Mouse (Mus musculus) MEL-GATA-1-ER (cell line): ENCODE measurements around the gene Utp15.

ENCODE experiments used
- DNase-seq: peaks from one replicate; pipeline ENCODE4 v3.0.0-alpha.2; 2012; ENCODE audit warnings: low read depth; ENCODE audit errors: extremely low read depth

Gene Utp15

DNA sequence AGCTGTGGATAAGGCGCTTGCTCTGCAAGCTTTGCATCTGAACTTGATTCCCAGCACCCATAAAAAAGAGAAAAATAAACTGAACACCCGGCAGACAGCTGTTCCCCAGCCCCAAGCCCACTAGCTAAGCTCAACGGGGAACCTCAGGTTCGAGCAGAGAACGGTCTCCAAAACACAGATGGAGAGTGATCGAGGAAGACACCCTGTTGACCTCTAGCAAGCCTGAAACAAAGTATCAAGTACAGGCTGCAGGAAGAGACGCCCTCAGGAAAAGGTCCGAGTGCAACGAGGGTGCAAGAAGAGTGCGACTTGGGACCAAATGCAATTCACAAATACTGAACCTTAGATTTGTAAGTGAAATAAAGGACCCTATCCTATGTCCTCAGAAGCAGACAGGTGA, 13.2 kb downstream of the Utp15 start:
- DNase-seq: no peak

GRCm38 (mm10) chr13:98245386-98245785, 17.5 kb downstream of the Utp15 start:
- no peak for DNase-seq

- no peak for DNase-seq
Measured at GRCm38 (mm10) chr13:98244571-98245350, 18.1 kb downstream of the Utp15 start.

DNA sequence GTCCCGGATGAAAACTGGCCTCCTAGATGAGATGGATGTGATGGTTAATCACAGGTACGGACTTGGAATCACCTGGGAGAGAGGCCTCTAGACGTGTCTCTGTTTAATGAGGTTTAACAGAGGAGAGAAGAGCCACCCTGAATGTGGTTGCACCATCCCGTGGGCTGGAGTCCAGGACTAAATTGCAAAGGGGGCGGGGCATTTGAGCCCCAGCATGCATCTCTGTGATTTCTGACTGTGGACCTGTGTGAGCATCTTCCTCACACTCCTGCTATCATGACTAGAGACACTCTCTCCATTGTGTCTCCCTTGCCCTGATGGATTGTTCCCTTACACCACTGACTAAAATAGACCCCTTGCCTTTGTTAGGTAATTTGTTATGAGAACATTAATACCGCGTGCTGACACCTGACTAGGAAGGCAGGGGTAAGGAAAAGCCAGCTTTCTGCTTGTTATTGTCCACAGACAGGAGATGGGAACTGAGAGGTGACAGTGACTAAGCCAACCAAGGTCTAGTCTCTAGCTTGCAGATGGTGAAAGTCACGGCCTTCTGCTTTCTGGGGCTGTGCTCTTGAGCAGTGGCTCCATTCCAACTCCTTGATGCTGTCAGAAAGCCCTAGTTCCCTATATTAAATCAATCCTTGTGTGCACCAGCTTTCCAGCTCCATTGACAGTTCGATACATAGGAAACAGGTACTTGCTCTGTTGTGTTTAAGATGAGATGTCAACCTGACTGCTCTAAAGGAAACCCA, 21.1 kb downstream of the Utp15 start:
- no peak for DNase-seq

DNA sequence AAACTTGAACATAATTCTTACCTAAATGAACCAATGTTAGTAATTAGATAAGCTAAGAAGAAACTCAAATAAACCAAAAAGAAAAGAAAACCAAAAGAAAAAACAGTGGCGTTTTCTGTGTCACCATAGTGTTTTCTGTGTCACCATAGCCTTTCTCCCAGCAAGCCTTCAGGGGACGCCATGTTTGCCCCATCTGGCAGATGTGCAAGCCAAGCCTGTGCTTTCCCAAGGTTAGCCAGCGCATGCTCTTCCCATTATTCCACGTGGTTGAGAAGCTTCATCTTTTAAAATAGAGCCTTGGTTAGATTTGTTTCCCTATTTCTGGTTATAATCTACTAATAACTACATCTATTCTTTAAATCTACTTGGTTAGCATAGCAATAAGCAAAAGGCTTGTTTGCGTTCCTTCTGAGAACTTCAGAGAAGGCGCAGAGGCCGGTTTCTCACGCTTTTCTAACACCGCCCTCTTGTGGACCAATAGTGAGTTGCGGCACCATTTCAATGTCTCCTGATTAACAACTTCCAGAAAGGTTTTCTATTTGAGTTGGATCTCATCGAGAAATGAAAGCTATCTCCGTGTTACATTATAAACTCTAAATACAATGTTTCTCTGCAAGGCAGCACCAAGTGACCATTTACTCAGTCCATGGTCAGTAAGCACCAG, 22.7 kb downstream of the Utp15 start:
- peak; percentile 36 for DNase-seq

DNA sequence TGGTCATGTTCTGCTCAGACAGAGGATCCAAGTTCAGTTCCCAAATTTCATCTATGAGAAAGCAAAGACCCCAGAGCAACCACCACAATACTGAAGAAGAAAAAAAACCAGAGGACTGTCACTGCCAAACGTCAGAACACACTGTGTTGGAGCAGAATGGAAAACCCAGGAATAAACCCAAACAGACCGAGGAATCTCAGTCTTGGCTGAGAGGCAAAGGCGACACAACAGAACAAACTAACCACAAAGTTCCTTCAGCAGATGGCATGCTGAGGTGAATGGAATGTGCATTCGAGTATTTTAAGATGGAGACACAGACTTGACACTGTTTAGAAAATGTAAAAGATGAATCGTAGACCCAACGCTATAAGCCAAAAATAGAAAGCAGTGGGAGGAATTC, 27.4 kb downstream of the Utp15 start:
- DNase-seq: no peak

- no peak for DNase-seq
Measured at GRCm38 (mm10) chr13:98230511-98230910, 32.3 kb downstream of the Utp15 start.

DNA sequence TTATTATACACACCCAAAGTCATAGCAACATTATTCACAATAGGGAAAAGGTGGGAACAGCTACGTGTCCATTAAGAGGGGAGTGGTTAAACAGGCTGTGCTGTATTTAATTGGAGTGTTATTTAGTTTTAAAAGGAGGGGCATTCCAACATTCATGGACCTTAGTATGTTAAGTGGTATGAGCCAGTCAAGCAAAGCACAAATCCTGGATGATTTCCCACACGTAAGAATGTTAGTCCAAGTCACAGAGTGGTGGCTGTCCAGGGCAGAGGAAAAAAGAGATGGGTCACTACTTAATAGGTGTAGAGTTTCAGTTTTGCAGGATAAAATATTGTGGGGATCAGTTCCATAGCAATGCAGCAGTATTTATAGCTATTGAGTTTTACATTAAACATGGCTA, 36.6 kb downstream of the Utp15 start:
- DNase-seq: no peak

DNA sequence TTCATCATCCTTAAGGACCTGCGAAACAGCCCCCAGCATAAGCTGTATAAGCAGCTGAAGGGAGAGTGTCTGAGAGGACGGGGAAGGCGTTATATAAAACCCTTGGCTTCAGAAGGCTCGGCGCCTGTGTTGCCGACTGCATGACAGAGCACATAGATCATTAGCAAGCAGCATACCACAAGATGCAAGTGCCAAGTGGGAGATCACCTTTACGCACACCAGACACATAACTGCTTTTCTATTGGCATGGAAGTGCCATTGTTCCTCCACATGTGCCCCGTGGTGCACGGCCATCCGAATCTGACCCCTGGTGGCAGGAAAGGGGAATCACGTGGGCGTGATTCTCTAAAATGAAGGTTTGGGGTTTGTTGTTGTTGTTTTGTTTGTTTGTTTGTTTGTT, 40.0 kb downstream of the Utp15 start:
- no peak for DNase-seq

GRCm38 (mm10) chr13:98210137-98210536, 52.7 kb downstream of the Utp15 start:
- DNase-seq: no peak

DNA sequence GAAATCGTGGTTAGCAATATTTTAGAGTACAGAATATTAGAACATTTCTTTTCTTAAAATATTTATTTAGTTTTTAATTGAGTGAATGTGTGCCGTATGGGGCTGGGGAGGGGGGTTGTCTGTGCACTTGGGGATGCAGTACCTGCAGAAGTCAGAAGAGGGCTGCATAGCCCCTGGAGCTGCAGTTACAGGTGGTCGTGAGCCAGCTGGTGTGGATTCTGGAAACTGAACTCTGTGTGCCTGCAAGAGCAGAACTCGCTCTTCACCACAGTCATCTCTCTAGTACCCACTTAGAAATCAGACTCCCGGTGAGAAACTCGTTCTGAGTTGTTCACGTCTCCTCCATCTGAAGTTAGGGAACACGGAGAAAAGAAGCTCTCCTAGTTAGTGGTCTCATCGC, 54.0 kb downstream of the Utp15 start:
- DNase-seq: no peak

DNA sequence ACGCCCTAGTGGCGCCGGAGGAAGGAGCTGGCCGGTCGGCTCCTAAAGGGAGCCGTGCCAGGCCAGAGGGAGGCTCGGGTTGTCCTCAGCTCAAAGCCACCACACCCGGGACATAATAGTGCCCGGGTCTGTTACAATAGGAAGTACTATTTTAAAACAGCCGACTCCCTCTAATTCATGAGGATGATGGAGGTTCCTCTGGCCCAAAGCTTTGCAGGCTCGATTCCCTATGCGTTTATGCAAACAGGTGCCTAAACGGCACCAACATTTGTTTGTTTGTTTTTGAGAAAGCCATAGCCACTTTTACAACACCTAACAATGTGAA, 56.3 kb downstream of the Utp15 start:
- DNase-seq: no peak

- no peak for DNase-seq
Measured at GRCm38 (mm10) chr13:98205771-98206545, 56.9 kb downstream of the Utp15 start, which contains the start of gene Arhgef28. Gene Arhgef28, minus strand, starts transcription at chr13:98206439.

GRCm38 (mm10) chr13:98205111-98205510, 57.7 kb downstream of the Utp15 start:
- no peak for DNase-seq

DNA sequence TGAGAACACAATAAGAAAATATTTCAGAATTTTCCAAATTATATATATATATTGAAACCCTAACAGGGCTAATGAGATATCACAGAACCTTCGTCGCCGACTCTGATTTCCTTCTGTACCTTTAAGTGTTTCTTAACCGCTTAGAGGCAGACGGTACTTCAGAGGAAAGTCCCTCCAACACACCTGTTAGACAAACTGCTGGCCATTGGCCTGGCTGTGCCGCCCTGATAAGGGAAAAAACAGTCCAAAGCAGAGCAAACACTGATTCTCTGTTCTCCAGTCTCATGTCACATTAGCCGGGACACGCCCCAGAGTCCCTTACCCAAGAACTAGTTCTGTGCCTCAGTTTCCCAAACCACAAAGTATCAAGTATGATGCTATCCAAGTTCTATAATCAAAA, 58.5 kb downstream of the Utp15 start:
- no peak for DNase-seq

- DNase-seq: no peak
Measured at GRCm38 (mm10) chr13:98201436-98201835, 61.4 kb downstream of the Utp15 start.
